Mouse (Mus musculus) heart, adult 2 months (tissue): ENCODE measurements around the gene Sdccag8. TPM values are rescaled to one million over a fixed set of nuclear protein-coding genes. Genes with fewer than 3 reads are reported as not detected.

ENCODE experiments used
- DNase-seq, 2 experiments: peaks; one replicate each; pipeline ENCODE4 v3.0.0; 2021
- H3K27ac ChIP-seq: fragments of 200-600 bp; 2 replicates; pipeline ENCODE4 v1.8.1; 2022
- H3K27me3 ChIP-seq: fragments of 200-500 bp; 2 replicates; pipeline ENCODE4 v1.6.1; 2012; ENCODE audit warnings: mild to moderate bottlenecking, low read length, inconsistent platforms, mixed read lengths; ENCODE audit not compliant: control insufficient read depth, insufficient read depth
- H3K36me3 ChIP-seq: fragments of 200-500 bp; 2 replicates; pipeline ENCODE4 v1.6.1; 2012; ENCODE audit warnings: low read length, inconsistent platforms; ENCODE audit not compliant: control insufficient read depth, insufficient read depth
- H3K4me1 ChIP-seq: fragments of 200-500 bp; 2 replicates; pipeline ENCODE4 v1.6.1; 2011; ENCODE audit warnings: low read length; ENCODE audit not compliant: control insufficient read depth, insufficient read depth
- H3K4me3 ChIP-seq: fragments of 200-600 bp; 2 replicates; pipeline ENCODE4 v1.8.1; 2022
- H3K79me2 ChIP-seq: fragments of 200-500 bp; replicated peaks from 2 replicates; pipeline ENCODE4 v1.6.1; 2012; ENCODE audit warnings: mild to moderate bottlenecking, inconsistent platforms, low read length, moderate library complexity, mixed read lengths; ENCODE audit not compliant: control insufficient read depth, insufficient read depth
- H3K9ac ChIP-seq: fragments of 200-500 bp; 2 replicates; pipeline ENCODE4 v1.6.1; 2012; ENCODE audit warnings: low read depth, mild to moderate bottlenecking, control low read depth, inconsistent platforms, low read length, mixed read lengths
- CTCF ChIP-seq: fragments of 200-600 bp; IDR thresholded peaks from 2 replicates; pipeline ENCODE4 v1.8.1; 2022; ENCODE audit warnings: antibody characterized with exemption, mild to moderate bottlenecking, moderate library complexity
- EP300 ChIP-seq: fragments of 200-500 bp; IDR thresholded peaks from 2 replicates; pipeline ENCODE4 v1.6.1; 2011; ENCODE audit warnings: low read depth, low read length, control low read depth; ENCODE audit not compliant: insufficient read depth
- POLR2A ChIP-seq: fragments of 200-500 bp; IDR thresholded peaks from 2 replicates; pipeline ENCODE4 v1.6.1; 2011; ENCODE audit warnings: mild to moderate bottlenecking, low read depth, low read length, control low read depth; ENCODE audit not compliant: insufficient read depth
- WGBS: fragments of 180-500 bp; shearing (Covaris S2); methylation state at CpG from one replicate; pipeline ENCODE4 v1.1.7; 2018; 5-methylcytosine and 5-hydroxymethylcytosine counted together
- intact Hi-C: fragments of 180-260 bp; cut with DNase I; formaldehyde crosslinking; loops from one replicate; pipeline ENCODE4 v1.15.1; 2025
- polyA plus RNA-seq: library from polyadenylated mRNA; depleted of rRNA; stranded (reverse); fragments of >200 nt; gene quantifications from 2 replicates; pipeline ENCODE4 v1.2.3, GENCODE M21; 2012
- total RNA-seq, 2 experiments: library from RNA; stranded (reverse); gene quantifications; 2 replicates each; pipeline ENCODE4 v1.2.3; 2021

Sdccag8 gene
- total and polyA plus RNA-seq, 3 experiments: 2.6 to 4.6 (median 3.5) TPM

GRCm38 (mm10) chr1:177013313-177013712, 198.9 kb downstream of the Sdccag8 start:
- Histone ChIP-seq H3K27ac (no peak overlapping the region; the same call in 1 of the 2 replicates), H3K4me3 (no peak overlapping the region), H3K9ac (no peak overlapping the region), H3K27me3 (no peaks in the 10 kb centered on the region), H3K36me3 (no peaks in the 10 kb centered on the region), H3K4me1 (peaks cover 11% of the 10 kb centered on the region), H3K79me2 (no peaks in the 10 kb centered on the region)
- no peak for DNase-seq
- intact Hi-C loops: no loop called here
- TF ChIP-seq CTCF (no peak), POLR2A (no peak), EP300 (no peak)
- 75% methylated on average over 1 of the region's 1 CpGs for WGBS

GRCm38 (mm10) chr1:177013776-177014175, 199.3 kb downstream of the Sdccag8 start:
- H3K4me1 ChIP-seq: peaks cover 11% of the 10 kb centered on the region
- H3K79me2 ChIP-seq: no peaks in the 10 kb centered on the region
- no peaks in the 10 kb centered on the region for H3K36me3 ChIP-seq
- 58% methylated on average over 3 of the region's 3 CpGs for WGBS
- peak in 1 of 2 experiments; percentile 23 for DNase-seq
- no peaks in the 10 kb centered on the region for H3K27me3 ChIP-seq
- peak overlapping the region; percentile 58 for H3K27ac ChIP-seq
- intact Hi-C loops: no loop called here
- no peak overlapping the region for H3K9ac ChIP-seq
- H3K4me3 ChIP-seq: no peak overlapping the region
- TF ChIP-seq CTCF: no peak

GRCm38 (mm10) chr1:177014346-177014745, 199.9 kb downstream of the Sdccag8 start:
- Histone ChIP-seq H3K79me2 (no peaks in the 10 kb centered on the region), H3K4me1 (peaks cover 11% of the 10 kb centered on the region), H3K36me3 (no peaks in the 10 kb centered on the region), H3K27ac (peak overlapping the region; percentile 58), H3K9ac (no peak overlapping the region), H3K4me3 (no peak overlapping the region), H3K27me3 (no peaks in the 10 kb centered on the region)
- intact Hi-C loops: no loop called here
- peak in 1 of 2 experiments; percentile 36 for DNase-seq
- TF ChIP-seq CTCF: no peak
- no peak for TF ChIP-seq EP300
- no peak for TF ChIP-seq POLR2A
- WGBS: 33% methylated on average over 2 of the region's 2 CpGs

- no peak overlapping the region for H3K4me3 ChIP-seq
- H3K27me3 ChIP-seq: no peaks in the 10 kb centered on the region
- peak; percentile 31 to 32 for DNase-seq
- 34% methylated on average over 6 of the region's 6 CpGs for WGBS
- intact Hi-C loops: no loop called here
- peak overlapping the region; percentile 58 for H3K27ac ChIP-seq
- TF ChIP-seq EP300: no peak
- no peak for TF ChIP-seq CTCF
- no peak for TF ChIP-seq POLR2A
- peaks cover 11% of the 10 kb centered on the region for H3K4me1 ChIP-seq
- H3K36me3 ChIP-seq: no peaks in the 10 kb centered on the region
- H3K9ac ChIP-seq: no peak overlapping the region
- no peaks in the 10 kb centered on the region for H3K79me2 ChIP-seq
Measured at GRCm38 (mm10) chr1:177014921-177015439, 200.5 kb downstream of the Sdccag8 start.

GRCm38 (mm10) chr1:177015917-177016316, 201.5 kb downstream of the Sdccag8 start:
- no peaks in the 10 kb centered on the region for H3K27me3 ChIP-seq
- no peaks in the 10 kb centered on the region for H3K36me3 ChIP-seq
- H3K9ac ChIP-seq: no peak overlapping the region
- no peak overlapping the region for H3K27ac ChIP-seq
- DNase-seq: no peak
- no peak overlapping the region for H3K4me3 ChIP-seq
- no peak for TF ChIP-seq CTCF
- H3K79me2 ChIP-seq: no peaks in the 10 kb centered on the region
- intact Hi-C loops: no loop called here
- peaks cover 11% of the 10 kb centered on the region for H3K4me1 ChIP-seq
- WGBS: 63% methylated on average over 3 of the region's 3 CpGs

GRCm38 (mm10) chr1:177016729-177017128, 202.3 kb downstream of the Sdccag8 start:
- no peak overlapping the region for H3K27ac ChIP-seq
- no peak for TF ChIP-seq EP300
- no peak for TF ChIP-seq POLR2A
- TF ChIP-seq CTCF: no peak

More at GRCm38 (mm10) chr1:177016729-177017128, 202.3 kb downstream of the Sdccag8 start:
- intact Hi-C loops: no loop called here
- H3K4me3 ChIP-seq: no peak overlapping the region
- H3K4me1 ChIP-seq: peaks cover 11% of the 10 kb centered on the region
- H3K36me3 ChIP-seq: no peaks in the 10 kb centered on the region
- no peaks in the 10 kb centered on the region for H3K79me2 ChIP-seq
- DNase-seq: no peak
- H3K9ac ChIP-seq: no peak overlapping the region
- H3K27me3 ChIP-seq: no peaks in the 10 kb centered on the region
- WGBS: 86% methylated on average over 2 of the region's 2 CpGs
